Mouse (Mus musculus): ENCODE data around the gene 1500011B03Rik.

1500011B03Rik gene

DNA sequence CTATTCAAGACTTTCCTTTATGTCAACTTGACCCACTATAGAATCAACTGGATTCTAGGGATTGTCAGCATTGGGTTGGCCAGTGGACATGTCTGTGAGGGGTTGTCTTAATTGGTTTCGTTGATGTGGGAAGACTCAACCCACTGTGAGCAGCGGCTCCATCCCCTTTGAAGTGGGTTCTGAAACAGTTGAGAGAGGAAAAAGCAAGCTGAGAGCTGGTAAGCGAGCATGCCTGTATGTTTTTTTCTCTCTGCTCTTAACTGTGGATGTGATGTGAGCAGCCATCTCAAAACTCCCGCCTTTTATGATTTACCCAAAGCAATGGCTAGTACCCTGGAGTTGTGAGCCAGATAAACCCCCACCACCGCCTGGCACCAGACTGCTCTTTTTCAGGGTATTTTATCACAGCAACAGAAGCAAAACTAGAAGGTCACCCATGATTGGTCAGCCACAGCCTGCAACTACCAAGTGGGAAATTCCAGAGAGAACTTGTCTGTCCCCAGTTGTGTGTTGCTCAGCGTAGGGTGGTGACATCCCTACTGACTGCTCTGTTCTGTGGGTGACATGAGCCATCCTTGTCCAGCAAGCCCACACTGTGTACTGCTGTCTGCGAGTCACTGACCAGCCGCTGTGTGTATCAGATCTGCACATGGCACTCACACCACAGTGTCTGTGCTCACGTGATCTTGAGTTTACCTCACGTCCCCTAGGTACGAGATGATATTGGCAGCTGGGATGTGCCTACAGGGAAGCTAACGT, 39.7 kb downstream of the 1500011B03Rik start:
- no peak for DNase-seq (ENCODE audit: low spot score in 2 of 2)

- DNase-seq (ENCODE audit: low spot score in 2 of 2): no peak
Observed at GRCm38 (mm10) chr5:114782991-114783390, 40.3 kb downstream of the 1500011B03Rik start.

DNA sequence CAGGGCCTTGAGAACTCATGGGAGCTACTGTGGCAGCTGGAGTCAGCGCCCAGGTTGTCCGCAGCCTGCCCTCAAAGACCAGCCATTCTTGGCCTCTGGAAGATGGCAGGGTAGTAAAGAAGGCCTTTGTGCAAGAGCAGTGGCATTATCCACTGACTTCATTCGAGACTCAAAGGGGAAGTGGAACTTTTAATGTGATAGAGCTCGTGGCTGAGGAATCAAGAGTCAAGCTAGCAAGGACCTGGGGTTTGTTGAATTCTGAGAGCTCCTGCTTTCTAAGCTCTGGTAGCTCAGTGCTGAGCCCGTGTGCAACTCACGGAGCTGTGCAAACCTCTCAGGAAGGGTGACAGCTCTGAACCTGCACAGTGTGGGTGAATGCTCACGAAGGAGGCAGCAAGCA, 42.4 kb downstream of the 1500011B03Rik start:
- no peak for DNase-seq (ENCODE audit: low spot score in 2 of 2)

- DNase-seq (ENCODE audit: low spot score in 2 of 2): no peak
Observed at GRCm38 (mm10) chr5:114779956-114780489, 43.2 kb downstream of the 1500011B03Rik start.

DNA sequence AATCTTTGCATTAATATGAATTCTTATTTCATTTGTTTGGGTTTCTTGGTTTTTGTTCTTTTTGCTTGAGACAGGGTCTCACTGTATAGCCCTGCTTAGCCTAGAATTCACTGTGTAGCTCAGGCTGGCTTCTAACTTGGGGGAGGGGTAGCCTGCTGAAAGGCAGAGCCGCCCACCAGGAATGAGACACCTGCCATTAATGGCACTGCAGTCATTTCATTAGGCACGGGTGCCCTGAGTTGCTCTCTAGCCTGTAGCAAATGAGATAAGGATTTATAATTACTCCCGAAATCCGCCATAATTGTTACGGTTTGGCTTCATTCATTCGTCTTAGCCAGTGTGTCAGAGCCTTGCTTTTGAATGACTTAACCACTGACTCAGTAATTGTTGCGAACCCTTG, 47.1 kb downstream of the 1500011B03Rik start:
- no peak for DNase-seq (ENCODE audit: low spot score in 2 of 2)

- no peak for DNase-seq (ENCODE audit: low spot score in 2 of 2)
Observed at GRCm38 (mm10) chr5:114775056-114775979, 48.0 kb downstream of the 1500011B03Rik start, which contains the start of gene Git2. Git2 (minus strand) TSS chr5:114775517.

- DNase-seq (ENCODE audit: low spot score in 2 of 2): peak; percentile 71 to 88
Observed at GRCm38 (mm10) chr5:114774403-114775051, 48.7 kb downstream of the 1500011B03Rik start, which contains the start of gene Ankrd13a. Ankrd13a (plus strand) TSS chr5:114774677.

DNA sequence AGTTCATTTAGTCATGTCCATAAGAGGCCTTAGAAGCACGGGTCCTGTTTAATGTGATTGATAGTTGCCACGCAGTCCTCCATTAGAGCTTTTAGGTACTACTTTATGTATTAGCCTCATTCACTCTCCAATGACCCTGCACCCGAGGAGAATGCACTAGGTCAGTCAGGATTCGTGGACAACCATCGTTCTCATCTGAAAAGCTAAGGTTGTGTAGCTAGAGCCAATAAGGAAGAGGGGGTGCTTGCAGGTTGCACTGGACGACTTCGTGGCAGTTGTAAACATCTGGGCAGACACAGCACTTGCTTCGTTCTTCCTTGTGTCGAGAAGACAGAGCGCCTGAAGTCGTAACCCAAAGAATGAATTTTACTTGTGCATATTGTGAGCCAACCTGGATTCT, 49.5 kb downstream of the 1500011B03Rik start:
- no peak for DNase-seq (ENCODE audit: low spot score in 2 of 2)

- peak; percentile 96 to 97 for DNase-seq (ENCODE audit: low spot score in 2 of 2)
Observed at GRCm38 (mm10) chr5:114773211-114773710, 50.0 kb downstream of the 1500011B03Rik start.

DNA sequence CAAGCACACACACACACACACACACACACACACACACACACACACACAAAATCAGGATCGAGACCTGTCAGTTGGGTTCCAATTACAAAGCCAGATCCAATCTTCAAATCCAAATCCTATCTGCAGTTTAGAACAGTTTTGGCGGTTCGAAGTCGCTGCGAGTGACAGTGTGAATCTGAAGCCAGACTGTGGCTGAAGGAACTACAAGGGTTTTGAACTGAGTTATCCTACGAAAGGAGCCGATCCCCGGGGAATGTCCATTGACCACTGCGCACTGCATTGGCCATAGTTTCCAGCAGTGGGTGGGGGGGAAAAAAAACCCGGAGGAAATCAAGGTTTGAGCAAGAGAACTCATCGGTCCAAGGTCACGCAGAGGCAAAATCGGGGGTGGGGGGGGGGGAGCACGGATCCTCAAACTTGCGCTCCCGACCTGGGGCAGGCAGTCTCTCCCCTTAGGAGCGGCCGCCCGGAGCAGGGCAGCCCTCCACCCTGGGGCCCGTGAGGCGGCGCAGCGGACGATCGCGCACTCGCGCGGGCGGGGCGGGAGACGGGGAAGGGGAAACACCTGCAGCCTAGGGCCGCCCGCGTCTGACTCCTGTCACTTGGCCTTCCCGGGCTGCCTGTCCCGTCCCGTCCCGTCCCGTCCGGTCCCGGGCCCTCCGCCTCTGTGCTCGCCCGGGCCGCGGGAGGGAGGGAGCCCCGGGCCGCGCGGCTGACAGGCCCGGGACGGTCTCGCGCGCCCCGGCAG, 50.6 kb downstream of the 1500011B03Rik start:
- peak in 1 of 2 experiments; percentile 47 for DNase-seq (ENCODE audit: low spot score in 2 of 2)

- DNase-seq (ENCODE audit: low spot score in 2 of 2): no peak
Observed at GRCm38 (mm10) chr5:114771796-114772195, 51.5 kb downstream of the 1500011B03Rik start.

- DNase-seq (ENCODE audit: low spot score in 2 of 2): no peak
Observed at GRCm38 (mm10) chr5:114769786-114770185, 53.5 kb downstream of the 1500011B03Rik start.

DNA sequence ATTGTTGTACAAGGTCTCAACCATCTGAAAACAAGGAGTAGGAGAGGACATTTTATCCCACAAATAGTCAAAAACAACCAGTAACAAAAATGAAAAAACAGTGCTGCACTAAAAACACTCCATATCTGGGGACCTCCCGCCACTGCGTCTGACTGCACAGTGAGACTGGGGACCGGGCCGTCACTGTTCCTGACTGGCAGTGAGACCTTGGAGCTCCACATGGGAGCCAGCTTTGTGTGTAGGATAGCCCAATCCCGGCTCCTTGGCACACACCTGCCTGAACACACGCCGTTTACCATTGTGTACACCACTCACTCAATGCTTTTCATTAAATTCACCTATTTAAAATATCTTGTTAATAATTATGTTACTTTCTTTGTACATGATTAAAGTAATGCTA, 56.1 kb downstream of the 1500011B03Rik start:
- no peak for DNase-seq (ENCODE audit: low spot score in 2 of 2)

DNA sequence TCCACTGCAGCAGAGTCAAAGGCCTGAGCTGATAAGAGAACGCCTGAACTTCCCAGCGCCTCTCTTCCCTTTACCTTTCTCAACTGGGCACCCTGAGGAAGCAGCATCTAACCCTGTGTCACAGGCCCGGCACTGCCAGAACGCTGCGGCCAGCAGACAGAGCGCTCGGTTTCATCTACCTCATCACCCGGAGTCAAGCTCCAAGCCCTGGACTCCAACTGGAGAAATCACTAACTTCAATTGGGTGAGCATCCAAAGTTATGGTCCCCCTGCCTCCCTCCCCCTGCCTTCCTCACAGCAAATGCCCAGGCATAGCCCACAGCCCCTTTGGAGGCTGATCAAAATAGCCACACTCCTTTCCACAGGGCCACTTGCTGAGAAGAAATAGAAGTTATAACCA, 56.6 kb downstream of the 1500011B03Rik start:
- DNase-seq (ENCODE audit: low spot score in 2 of 2): no peak

DNA sequence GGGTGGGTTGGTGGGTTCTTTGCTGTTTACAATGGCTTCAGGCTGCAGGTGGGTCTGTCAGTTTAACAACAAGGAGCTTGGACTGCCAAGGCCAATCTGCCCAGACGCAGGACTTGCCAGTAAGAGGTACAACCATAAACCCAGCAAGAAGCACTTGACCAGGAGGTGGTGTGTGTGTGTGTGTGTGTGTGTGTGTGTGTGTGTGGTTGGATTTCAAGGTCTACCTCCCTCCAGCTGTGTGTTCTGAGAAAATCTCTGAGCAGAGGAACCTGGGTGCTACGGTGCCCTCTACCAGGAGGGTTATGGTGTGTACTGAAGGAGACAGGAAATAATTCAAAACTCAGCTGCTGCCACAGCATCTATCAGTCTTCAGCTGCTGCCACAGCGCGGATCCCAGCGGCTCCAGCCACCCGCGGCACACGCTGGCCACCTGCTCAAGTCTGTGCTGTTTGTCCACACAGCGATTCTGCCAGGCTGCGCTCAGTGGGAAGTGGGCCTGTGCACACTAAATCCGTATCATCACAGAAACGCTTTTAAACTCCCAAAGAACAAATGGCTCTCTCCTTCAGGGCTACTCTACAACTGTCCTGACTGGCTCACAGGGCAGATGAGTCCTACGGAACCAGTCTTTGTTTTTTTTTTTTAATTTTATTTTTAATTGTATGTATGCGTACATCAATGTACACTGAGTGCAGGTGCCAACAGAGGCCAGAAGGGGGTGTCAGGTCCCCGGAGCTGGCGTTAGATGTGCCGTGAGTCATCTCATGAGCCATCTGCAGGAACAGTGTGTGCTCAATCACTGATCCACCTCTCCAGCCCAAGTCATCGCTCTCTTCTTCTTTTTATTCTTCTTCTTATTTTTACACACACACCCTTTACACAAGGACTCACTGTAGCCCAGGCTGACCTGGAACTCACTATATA, 58.2 kb downstream of the 1500011B03Rik start:
- DNase-seq (ENCODE audit: low spot score in 2 of 2): peak in 1 of 2 experiments; percentile 45

GRCm38 (mm10) chr5:114761980-114762379, 61.3 kb downstream of the 1500011B03Rik start:
- no peak for DNase-seq (ENCODE audit: low spot score in 2 of 2)

DNA sequence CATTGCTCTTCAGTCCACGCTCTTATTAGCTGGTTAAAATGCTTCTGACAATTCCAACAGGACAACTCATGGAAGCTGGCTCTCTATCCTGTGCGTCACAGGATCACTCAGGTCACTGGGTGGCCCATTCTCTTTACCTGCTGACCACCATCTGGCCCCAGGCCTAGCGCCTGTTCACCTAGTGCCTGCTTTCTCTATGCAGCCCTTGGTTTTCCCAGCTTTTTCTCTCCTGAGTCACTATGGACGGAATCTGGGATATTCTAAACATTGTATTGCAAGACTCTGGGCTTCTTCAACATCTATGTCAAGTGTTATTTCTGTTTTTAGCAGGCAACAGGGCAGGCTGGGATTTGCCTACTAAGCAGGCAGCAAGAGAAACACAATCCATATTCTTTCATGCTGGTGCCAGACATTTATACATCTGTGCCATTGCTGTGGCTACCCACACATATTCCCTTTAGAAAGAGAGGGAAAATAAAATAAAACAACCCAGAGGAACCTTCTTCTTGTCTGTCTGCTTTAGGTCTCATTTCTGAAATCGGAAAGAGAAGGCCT, 63.7 kb downstream of the 1500011B03Rik start:
- DNase-seq (ENCODE audit: low spot score in 2 of 2): no peak

Data from cerebellum, postnatal 4 days (tissue).